Mouse (Mus musculus) E14TG2a.4 (cell line): ENCODE data around the gene Thsd7b.

ENCODE experiments used
- CTCF ChIP-seq: conservative IDR thresholded peaks from 2 replicates; pipeline ENCODE4 v1.5.1; 2014; ENCODE audit warnings: low read length
- NANOG ChIP-seq: IDR thresholded peaks from 2 replicates; pipeline ENCODE4 v1.6.1; 2014; ENCODE audit warnings: borderline replicate concordance, low read length, mixed read lengths
- POU5F1 ChIP-seq: IDR thresholded peaks from 2 replicates; pipeline ENCODE4 v1.6.1; 2014; ENCODE audit warnings: low read length, borderline replicate concordance

GRCm38 (mm10) chr1:129756548-129757240 is 483.6 kb downstream of the Thsd7b start:
- TF ChIP-seq CTCF = no peak
- no peak for TF ChIP-seq POU5F1
- TF ChIP-seq NANOG = no peak
